Mouse (Mus musculus) frontal cortex, postnatal 25 days (tissue): ENCODE data around the gene Foxp1.

ENCODE experiments used
- DNase-seq, 2 experiments: peaks; one replicate each; pipeline ENCODE4 v3.0.0; 2022; ENCODE audit warnings: low spot score in 2 of 2

The Foxp1 gene

DNA sequence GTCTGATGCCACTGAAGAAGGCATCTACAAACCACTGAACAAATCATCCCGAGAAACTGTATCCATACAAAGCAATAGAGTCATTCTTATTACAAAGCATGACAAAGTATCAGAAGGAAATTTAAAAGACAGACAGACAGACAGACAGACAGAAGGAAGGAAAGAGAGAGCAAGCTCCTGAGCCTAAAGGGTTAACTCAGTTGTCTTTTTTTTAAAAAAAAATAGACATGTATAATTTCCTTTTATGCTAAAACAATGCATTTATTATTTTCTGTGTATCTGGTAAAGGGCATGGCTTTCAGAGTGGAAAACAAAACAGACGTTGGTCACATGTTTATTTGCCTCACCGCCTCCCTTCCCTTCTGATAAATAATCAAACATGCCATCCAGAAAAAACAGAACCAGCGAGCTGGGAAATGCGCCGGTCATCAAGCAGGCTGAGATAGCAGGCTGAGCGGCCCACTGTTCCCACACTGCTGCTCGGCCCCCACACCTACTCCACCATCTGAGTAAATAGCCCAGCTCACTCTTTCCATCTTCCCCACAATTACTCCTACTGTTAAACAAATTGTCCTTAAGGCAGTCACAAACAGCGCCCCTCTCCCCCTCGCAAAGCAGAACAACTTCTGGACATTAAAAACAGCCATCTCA, 428.1 kb downstream of the Foxp1 start:
- no peak for DNase-seq

GRCm38 (mm10) chr6:99093856-99094255, 428.7 kb downstream of the Foxp1 start:
- no peak for DNase-seq

DNA sequence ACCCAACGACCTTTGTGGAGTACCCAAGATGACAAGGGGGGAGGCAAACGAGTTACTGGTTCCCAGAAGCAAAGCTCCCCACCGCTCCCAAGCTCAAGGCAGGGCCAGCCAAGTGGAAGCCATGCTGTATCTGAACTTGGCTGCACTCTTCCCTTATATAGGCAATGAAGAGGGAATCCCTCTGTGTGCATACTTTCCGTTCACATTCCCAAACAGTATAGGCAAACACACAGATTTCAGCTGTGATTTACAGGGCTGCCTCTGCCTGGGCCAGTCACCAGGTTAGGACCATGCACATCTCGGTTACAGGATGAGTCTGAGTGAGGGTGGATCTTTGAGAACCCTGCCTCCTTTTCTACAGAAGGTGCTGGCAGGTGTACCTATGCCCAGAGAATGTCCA, 429.3 kb downstream of the Foxp1 start:
- no peak for DNase-seq

- DNase-seq, result no peak
Measured at GRCm38 (mm10) chr6:99091799-99092198, 430.7 kb downstream of the Foxp1 start.

DNA sequence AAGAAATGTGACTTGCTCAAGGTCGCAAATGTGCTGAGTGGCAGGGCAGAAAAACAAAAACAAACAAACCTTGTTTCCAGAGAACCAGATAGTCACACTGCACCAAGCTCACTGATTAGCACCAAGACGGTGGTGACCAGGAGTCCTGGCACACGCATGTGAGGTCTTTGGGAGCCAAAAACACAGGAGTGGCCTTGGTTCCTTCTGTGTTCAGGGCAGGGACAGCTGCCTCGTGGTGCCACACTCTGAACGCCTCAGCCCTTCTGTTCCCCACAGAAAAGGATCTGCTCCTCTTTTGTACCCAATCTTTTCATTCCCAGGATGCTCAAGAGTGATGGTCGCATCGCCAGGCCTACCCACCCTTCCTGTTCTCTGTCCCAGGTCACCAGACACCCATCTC, 434.9 kb downstream of the Foxp1 start:
- DNase-seq, result no peak

DNA sequence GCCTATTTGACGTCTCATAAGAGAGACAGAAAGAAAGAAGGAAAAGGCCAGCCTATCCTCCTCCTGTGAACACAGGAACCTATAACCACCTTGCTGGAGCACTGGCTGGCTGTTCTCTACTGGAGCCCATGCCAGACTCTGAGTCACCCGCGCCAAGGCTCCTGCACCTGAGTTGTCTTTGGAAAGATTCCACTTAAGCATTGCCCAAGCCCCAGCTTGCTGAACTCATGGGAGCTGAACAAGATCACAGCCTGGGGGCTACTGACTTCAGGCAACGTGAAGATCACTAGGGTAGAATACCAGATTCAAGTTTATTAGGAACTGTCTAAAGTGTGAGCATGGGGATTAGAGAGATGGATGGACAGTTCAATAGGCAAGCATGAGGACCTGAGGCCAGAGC, 437.6 kb downstream of the Foxp1 start:
- no peak for DNase-seq

- DNase-seq, result no peak
Measured at GRCm38 (mm10) chr6:99081259-99081658, 441.3 kb downstream of the Foxp1 start.

GRCm38 (mm10) chr6:99079041-99079835, 443.3 kb downstream of the Foxp1 start:
- DNase-seq, result peak; percentile 27 to 47

DNA sequence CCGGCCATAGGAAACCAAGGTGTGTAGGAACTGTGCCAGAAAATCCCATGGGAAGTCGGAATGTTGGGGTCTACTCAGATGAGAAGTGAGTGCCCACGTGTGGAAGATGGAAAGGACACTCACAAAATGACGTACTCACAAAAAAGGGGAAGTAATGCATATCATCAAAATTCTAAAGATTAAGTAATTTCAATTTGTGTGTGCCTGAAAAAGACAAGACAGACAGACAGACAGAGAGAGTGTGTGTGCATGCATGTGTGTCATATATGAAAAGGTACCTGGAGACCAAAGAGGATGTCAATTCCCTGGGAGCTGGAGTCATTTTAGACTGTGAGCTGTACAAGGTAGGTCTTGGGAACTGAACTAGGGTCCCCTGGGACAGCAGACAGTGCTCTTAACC, 444.4 kb downstream of the Foxp1 start:
- DNase-seq, result no peak

- no peak for DNase-seq
Measured at GRCm38 (mm10) chr6:99073303-99074271, 448.9 kb downstream of the Foxp1 start.

GRCm38 (mm10) chr6:99070710-99071109, 451.8 kb downstream of the Foxp1 start:
- DNase-seq, result no peak

DNA sequence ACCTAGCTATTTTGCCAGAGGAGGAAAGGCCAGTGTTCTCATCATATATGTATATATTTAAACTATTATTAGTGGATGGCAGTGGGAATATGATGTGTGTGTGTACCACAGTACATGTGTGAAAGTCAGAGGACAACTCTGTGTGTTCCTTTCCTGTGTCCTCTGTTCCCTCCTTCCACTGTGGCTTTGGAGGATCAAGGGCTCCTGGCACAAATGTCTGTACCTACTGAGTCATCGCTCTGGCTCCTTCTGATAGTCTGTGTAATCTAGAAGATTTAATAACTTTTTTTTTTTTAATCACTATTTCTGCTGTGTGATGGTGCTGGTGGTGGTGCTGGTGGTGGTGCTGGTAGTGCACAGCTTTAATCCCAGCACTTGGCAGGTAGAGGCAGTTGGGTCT, 452.8 kb downstream of the Foxp1 start:
- DNase-seq, result no peak

GRCm38 (mm10) chr6:99065569-99066353, 456.8 kb downstream of the Foxp1 start:
- no peak for DNase-seq

- no peak for DNase-seq
Measured at GRCm38 (mm10) chr6:99063982-99064484, 458.5 kb downstream of the Foxp1 start.

- DNase-seq, result no peak
Measured at GRCm38 (mm10) chr6:99062931-99063330, 459.6 kb downstream of the Foxp1 start.

GRCm38 (mm10) chr6:99058688-99059087, 463.8 kb downstream of the Foxp1 start:
- DNase-seq, result no peak

DNA sequence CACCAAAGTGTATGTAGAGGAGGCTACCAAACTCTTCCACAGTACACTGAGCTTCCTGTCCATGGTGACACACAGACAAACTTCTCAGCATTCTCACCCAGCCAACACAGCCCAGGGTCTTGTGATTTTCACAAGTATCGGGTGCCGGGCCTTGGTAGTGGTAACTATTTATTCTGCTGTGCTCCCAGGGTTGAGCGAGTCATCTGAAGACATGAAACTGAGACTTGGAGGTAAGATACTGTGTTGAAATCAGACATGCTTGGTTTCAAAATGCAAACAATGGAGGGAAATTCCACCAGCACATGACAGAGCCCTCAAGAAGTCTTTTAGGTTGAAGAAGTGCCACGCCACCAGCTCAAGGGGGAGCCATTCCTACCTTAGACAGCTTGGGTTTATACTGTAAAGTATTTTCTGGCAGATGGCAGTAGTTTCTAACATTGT, 465.4 kb downstream of the Foxp1 start:
- DNase-seq, result no peak

- no peak for DNase-seq
Measured at GRCm38 (mm10) chr6:99056379-99056778, 466.1 kb downstream of the Foxp1 start.

DNA sequence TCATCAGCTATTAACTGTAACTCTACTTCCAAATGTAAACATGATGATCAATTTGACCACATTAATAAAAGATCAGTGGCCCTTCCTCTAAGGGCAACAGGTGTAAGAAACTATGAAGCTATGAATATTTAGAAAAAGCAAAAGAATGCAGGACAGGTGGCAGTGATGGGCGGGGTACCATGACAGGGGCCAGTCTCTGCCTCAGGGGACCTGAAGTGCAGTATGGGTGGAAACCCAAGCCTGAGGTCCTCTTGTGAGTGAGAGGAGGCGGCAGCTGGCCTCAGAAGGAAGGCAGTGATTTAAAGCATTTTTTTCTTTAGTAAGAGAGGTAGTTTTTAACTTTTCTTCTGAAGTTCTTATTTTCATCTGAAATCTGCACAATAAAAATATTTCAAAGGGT, 468.5 kb downstream of the Foxp1 start:
- DNase-seq, result no peak

DNA sequence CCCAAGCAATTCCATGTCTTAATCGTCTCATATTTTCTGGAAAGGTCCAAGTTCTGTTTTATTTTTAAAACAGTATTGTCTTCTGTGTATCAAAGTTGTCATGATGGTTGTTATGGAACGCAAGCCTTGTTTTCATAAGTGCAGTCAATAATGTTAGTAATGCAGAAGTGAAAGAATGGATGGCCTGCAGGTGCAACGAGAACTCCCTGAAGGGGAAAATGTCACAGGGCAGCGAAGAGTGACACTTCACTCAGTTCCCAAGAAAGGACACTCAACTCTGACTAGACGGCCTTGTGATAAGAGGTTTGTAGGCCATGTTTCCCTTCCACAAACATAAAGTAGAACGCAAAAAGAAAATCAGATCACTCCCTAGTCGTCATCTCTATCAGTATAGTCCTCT, 469.4 kb downstream of the Foxp1 start:
- DNase-seq, result no peak

DNA sequence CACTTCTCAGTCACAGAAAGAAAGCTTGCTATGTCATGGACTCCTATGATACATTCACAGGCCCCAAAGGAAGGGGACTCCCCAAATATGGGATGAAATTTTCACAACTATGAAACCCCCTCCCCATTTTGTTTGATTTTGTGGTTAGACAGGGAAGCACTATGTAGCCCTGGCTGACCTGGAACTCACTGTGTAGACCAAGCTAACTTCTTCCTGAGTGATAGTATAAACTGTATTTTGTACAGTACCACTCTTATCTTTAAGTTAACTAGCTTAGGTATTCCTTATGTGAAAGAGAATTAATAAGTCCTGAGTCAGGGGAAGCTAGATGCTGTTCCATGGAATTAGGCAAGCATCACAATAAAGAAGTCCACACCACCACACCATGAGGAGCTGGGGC, 470.8 kb downstream of the Foxp1 start:
- DNase-seq, result no peak
